22 mouse cellular contexts compared by ENCODE assay signal in the genomic region with DNA sequence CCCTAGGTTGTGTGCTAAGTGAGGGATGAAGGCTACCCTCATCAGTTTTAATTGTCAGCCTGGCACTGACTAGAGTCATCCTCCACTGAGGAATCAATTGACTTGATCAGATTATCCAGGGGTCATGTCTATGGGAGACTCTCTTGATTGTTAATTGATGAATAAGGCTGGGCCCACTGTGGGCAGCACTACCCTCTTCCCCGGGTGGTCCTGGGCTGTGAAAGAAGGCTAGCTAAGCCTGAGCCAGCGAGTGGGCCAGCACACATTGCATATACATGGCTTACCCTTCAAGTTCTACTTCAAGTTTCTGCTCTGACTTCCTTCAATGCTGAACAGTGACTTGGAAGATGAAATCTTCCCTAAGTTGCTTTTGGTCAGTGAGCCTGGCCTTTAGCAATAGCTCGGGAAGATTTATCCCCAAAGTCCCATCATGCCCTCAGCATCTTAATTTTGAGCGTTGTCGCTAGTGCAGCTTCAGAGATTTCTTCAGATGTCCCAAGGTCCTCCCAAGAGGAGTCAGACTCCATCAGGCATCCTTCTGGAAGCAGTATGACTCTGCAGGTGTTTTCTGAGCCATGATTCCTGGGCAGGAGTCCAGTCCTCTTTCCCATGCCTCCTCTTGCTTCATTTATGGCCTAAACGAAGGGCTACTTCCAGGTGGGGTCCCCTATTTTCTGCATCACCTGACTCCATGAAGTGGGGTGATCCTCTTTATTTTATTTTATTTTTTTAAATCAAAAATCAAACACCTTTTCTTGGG. TPM values are rescaled to one million over a fixed set of nuclear protein-coding genes. Genes with fewer than 3 reads are reported as not detected.
DNase-seq lines count a peak whose midpoint lies in the region; ATAC-seq lines count a peak whose summit lies in the region.
"Had no signal": no experiment of that assay in that cellular context is flagged by ENCODE, and none has a peak within 500 bp of the region (broad histone marks: within the 10 kb centered on the region; RNA-seq: fewer than 3 reads in every experiment).

No protein-coding gene starts in this region.

- no peaks in the 10 kb centered on the region for H3K9me3 ChIP-seq in heart, embryonic 16.5 days (replicated peaks; ENCODE audit: control insufficient read depth, low read length)
- H3K9me3 ChIP-seq in heart, embryonic 10.5 days, result no peaks in the 10 kb centered on the region
- H3K9me3 ChIP-seq in midbrain, embryonic 14.5 days (ENCODE audit: control insufficient read depth, low read length), result no peaks in the 10 kb centered on the region
- no peaks in the 10 kb centered on the region for H3K9me3 ChIP-seq in liver, embryonic 11.5 days (ENCODE audit: control insufficient read depth, low read length)
- H3K9me3 ChIP-seq: hindbrain, embryonic 10.5 days; liver, embryonic 15.5 days; lung, embryonic 15.5 days; midbrain, embryonic 13.5 days; neural tube, embryonic 15.5 days had no signal

- ATAC-seq in heart, embryonic 16.5 days (replicated peaks; ENCODE audit: extremely low read depth, insufficient read depth, low FRiP score), result 0 out of 2 replicates have a peak, but pooled peaks have one; percentile 7
- ATAC-seq in midbrain, embryonic 14.5 days (ENCODE audit: low FRiP score, low TSS enrichment), result no peak
- ATAC-seq in liver, embryonic 11.5 days (replicated peaks; ENCODE audit: low FRiP score), result no peak
- ATAC-seq: activated CD4-positive, CD25-positive, alpha-beta regulatory T cell, adult 4 months; forebrain, embryonic 16.5 days; intestine, postnatal 0 days; midbrain, embryonic 13.5 days had no signal

- no peak overlapping the region for H3K27ac ChIP-seq in heart, embryonic 16.5 days (ENCODE audit: low read length)
- H3K27ac ChIP-seq in heart, embryonic 10.5 days, result no peak overlapping the region
- H3K27ac ChIP-seq in midbrain, embryonic 14.5 days (replicated peaks; ENCODE audit: low read depth, low read length), result no peak overlapping the region
- H3K27ac ChIP-seq in liver, embryonic 11.5 days (ENCODE audit: low read depth, low read length), result no peak overlapping the region
- H3K27ac ChIP-seq: hindbrain, embryonic 10.5 days; liver, embryonic 15.5 days; lung, embryonic 15.5 days; macrophage; midbrain, embryonic 13.5 days; neural tube, embryonic 15.5 days had no signal

- no peaks in the 10 kb centered on the region for H3K27me3 ChIP-seq in heart, embryonic 16.5 days (ENCODE audit: control insufficient read depth, insufficient read depth, low read length)
- no peaks in the 10 kb centered on the region for H3K27me3 ChIP-seq in heart, embryonic 10.5 days (ENCODE audit: insufficient read depth, poor library complexity, severe bottlenecking)
- H3K27me3 ChIP-seq in midbrain, embryonic 14.5 days (ENCODE audit: control insufficient read depth, insufficient read depth, low read length), result no peaks in the 10 kb centered on the region
- H3K27me3 ChIP-seq in liver, embryonic 11.5 days (replicated peaks; ENCODE audit: control insufficient read depth, insufficient read depth, low read length), result no peaks in the 10 kb centered on the region
- H3K27me3 ChIP-seq: CH12.LX; liver, embryonic 15.5 days; lung, embryonic 15.5 days; midbrain, embryonic 13.5 days; neural tube, embryonic 15.5 days had no signal

- H3K9ac ChIP-seq in heart, embryonic 16.5 days (ENCODE audit: low read length), result no peak overlapping the region
- H3K9ac ChIP-seq in midbrain, embryonic 14.5 days (replicated peaks; ENCODE audit: low read length), result no peak overlapping the region
- H3K9ac ChIP-seq in liver, embryonic 11.5 days (ENCODE audit: low read depth, low read length), result no peak overlapping the region
- H3K9ac ChIP-seq: liver, embryonic 15.5 days; lung, embryonic 15.5 days; midbrain, embryonic 13.5 days; neural tube, embryonic 15.5 days had no signal

- no peak overlapping the region for H3K4me3 ChIP-seq in heart, embryonic 16.5 days (ENCODE audit: low read length)
- no peak overlapping the region for H3K4me3 ChIP-seq in heart, embryonic 10.5 days
- H3K4me3 ChIP-seq in midbrain, embryonic 14.5 days (replicated peaks; ENCODE audit: low read depth, low read length), result no peak overlapping the region
- H3K4me3 ChIP-seq in liver, embryonic 11.5 days (ENCODE audit: low read depth, low read length), result no peak overlapping the region
- H3K4me3 ChIP-seq: erythroblast, embryonic 14.5 days; hindbrain, embryonic 10.5 days; liver, embryonic 15.5 days; lung, embryonic 15.5 days; midbrain, embryonic 13.5 days; neural tube, embryonic 15.5 days had no signal

- no peak overlapping the region for H3K4me2 ChIP-seq in heart, embryonic 16.5 days (ENCODE audit: low read depth, low read length)
- no peak overlapping the region for H3K4me2 ChIP-seq in midbrain, embryonic 14.5 days (ENCODE audit: low read length)
- H3K4me2 ChIP-seq in liver, embryonic 11.5 days, result no peak overlapping the region
- H3K4me2 ChIP-seq: liver, embryonic 15.5 days; lung, embryonic 15.5 days; midbrain, embryonic 13.5 days; neural tube, embryonic 15.5 days had no signal

- no peak for DNase-seq in heart, embryonic 10.5 days (ENCODE audit: low spot score)
- peak; percentile 47 for DNase-seq in cerebellum, adult 11 months
- DNase-seq in cerebellum, adult 11-12 months, result peak; percentile 67
- peak; percentile 69 for DNase-seq in cerebellum, adult 9-11 months
- DNase-seq in adrenal gland, postnatal 14 days, result no peak
- DNase-seq in midbrain, embryonic 14.5 days, result no peak
- DNase-seq in liver, embryonic 11.5 days (ENCODE audit: low spot score), result no peak
- DNase-seq: adrenal gland, adult 2 months; liver; thymus, postnatal 14 days had no signal

- WGBS in heart, embryonic 16.5 days, result 84% methylated on average over 6 of the region's 6 CpGs
- 86% methylated on average over 6 of the region's 6 CpGs for WGBS in heart, embryonic 10.5 days
- 83% methylated on average over 6 of the region's 6 CpGs for WGBS in midbrain, embryonic 14.5 days
- 88% methylated on average over 6 of the region's 6 CpGs for WGBS in liver, embryonic 11.5 days

- 0 out of 2 replicates have a peak, but pooled peaks cover 3% of the 10 kb centered on the region for H3K4me1 ChIP-seq in heart, embryonic 16.5 days (ENCODE audit: control insufficient read depth, insufficient read depth, low read length)
- no peaks in the 10 kb centered on the region for H3K4me1 ChIP-seq in heart, embryonic 10.5 days
- H3K4me1 ChIP-seq in midbrain, embryonic 14.5 days (ENCODE audit: control insufficient read depth, insufficient read depth, low read length), result no peaks in the 10 kb centered on the region
- no peaks in the 10 kb centered on the region for H3K4me1 ChIP-seq in liver, embryonic 11.5 days (replicated peaks; ENCODE audit: control insufficient read depth, insufficient read depth, low read length)
- H3K4me1 ChIP-seq: hindbrain, embryonic 10.5 days; liver, embryonic 15.5 days; lung, embryonic 15.5 days; midbrain, embryonic 13.5 days; neural tube, embryonic 15.5 days had no signal

- no peaks in the 10 kb centered on the region for H3K36me3 ChIP-seq in heart, embryonic 16.5 days (ENCODE audit: control insufficient read depth, insufficient read depth)
- no peaks in the 10 kb centered on the region for H3K36me3 ChIP-seq in heart, embryonic 10.5 days
- no peaks in the 10 kb centered on the region for H3K36me3 ChIP-seq in midbrain, embryonic 14.5 days (ENCODE audit: control insufficient read depth, insufficient read depth, low read length)
- H3K36me3 ChIP-seq in liver, embryonic 11.5 days (ENCODE audit: control insufficient read depth, insufficient read depth, low read length), result no peaks in the 10 kb centered on the region
- H3K36me3 ChIP-seq: hindbrain, embryonic 10.5 days; liver, embryonic 15.5 days; lung, embryonic 15.5 days; midbrain, embryonic 13.5 days; neural tube, embryonic 15.5 days had no signal

RNA-seq across cellular contexts. Expression of a gene that starts 55.7 kb away (rescaled TPM):
- 356 and 357 TPM in 2 replicates for polyA plus RNA-seq in heart, embryonic 16.5 days (2015; fragmentation: Nextera tagmentation; extraction: Ambion mirVana)
- 634 and 738 TPM in 2 replicates for polyA plus RNA-seq in heart, embryonic 10.5 days (2016; fragmentation: Nextera tagmentation; extraction: Ambion mirVana)
- total RNA-seq in adrenal gland, postnatal 14 days (2021), result 257 and 263 TPM in 2 replicates
- polyA plus RNA-seq in midbrain, embryonic 14.5 days (2014; fragmentation: Nextera tagmentation; extraction: Ambion mirVana), result 1,283 and 1,390 TPM in 2 replicates
- polyA plus RNA-seq in liver, embryonic 11.5 days (2014; fragmentation: Nextera tagmentation; extraction: Ambion mirVana), result 521 and 564 TPM in 2 replicates

Comparison
In these comparisons a context has a peak if more than half of its experiments do, and no peak if none do; other contexts are left out.
1. DNase-seq: peak in cerebellum, adult 11 months (single experiment), cerebellum, adult 11-12 months (single experiment) and cerebellum, adult 9-11 months (single experiment); none in heart, embryonic 10.5 days (single experiment), adrenal gland, postnatal 14 days (single experiment), midbrain, embryonic 14.5 days (single experiment) and liver, embryonic 11.5 days (single experiment).